Mouse (Mus musculus): ENCODE results near the gene Ilf2. TPM values are rescaled to one million over a fixed set of nuclear protein-coding genes. Genes with fewer than 3 reads are reported as not detected.

Ilf2 gene
- polyA plus RNA-seq, 1 experiment from 2014 or later = 236 TPM

DNA sequence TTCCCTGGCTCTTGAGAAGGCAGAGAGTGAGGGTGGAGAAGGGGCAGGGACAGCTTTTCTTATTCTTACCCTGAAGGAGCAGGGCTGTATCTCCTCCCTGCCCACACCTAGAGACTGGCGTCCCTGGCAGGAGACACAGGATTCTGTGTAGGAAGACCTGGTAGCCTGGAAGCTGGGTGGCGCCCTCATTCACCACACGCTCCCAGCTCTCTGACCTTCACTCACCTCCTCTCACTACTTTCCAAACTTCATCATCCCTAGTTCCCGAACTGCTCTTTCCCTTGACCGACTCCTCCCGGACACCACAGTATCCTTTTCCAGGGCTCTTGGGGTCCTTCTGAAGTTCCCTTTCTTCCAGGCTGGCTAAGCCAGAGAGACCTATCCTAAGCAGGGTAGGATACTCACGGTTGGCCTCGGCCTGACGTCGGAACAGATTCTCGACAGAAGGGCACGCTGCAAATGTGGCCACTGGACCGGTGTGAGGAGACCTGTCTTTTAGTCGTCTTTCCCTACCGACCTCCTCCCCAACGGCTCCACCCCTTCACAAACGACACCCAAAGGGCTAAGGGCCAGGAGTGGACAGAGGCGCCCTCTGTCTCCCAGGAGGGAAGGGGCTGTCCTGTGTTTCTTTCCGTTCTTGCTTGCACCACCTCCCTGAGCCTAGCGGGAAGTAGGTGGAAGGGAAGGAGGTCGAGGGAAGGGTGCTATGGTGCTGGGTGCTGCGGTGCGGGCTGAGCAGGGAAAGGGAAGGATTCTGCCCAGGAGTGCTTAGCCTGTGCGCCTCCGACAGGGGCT, 38.1 kb downstream of the Ilf2 start, which contains the start of the genes S100a1 and S100a13:
TSS of gene S100a1 (minus strand) at position 597 of the 795 bp plus-strand sequence.
TSS of gene S100a13 (plus strand) at position 640 of the 795 bp plus-strand sequence.
- peaks cover 27% of the 10 kb centered on the region for H3K4me1 ChIP-seq
- H3K36me3 ChIP-seq = peaks cover 6% of the 10 kb centered on the region
- no peaks in the 10 kb centered on the region for H3K27me3 ChIP-seq
- H3K4me3 ChIP-seq (replicated peaks) = peak within 1 kb of the TSS; percentile 45
- H3K9ac ChIP-seq = peak within 1 kb of the TSS; percentile 37
- peak within 1 kb of the TSS; percentile 74 for H3K27ac ChIP-seq
- peak within 1 kb of the TSS; percentile 80 for H3K4me2 ChIP-seq
- peak; percentile 57 for ATAC-seq (replicated peaks; ENCODE audit: low FRiP score)
- WGBS = 2% methylated on average over 25 of the region's 25 CpGs
- H3K9me3 ChIP-seq (replicated peaks) = no peaks in the 10 kb centered on the region

DNA sequence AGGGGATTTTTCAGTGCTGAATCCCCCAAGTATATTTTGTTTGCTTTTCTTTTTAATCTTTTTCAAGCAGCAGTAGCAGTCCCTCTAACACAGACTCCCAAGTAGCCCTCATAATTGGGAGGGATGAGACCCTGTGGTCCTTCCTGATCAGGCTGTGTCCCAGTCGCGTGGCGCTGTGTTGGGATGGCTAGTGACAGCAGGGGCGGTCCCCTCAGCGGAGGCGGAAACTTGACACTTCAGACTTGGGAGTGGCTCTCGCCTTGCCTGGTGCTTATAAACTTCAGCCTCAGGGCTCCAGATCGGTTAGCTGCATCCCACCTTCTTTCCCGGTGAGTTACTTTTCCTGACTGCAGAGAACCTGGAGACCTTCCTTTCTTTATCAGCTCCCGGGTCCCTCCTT, 38.8 kb downstream of the Ilf2 start:
- ATAC-seq (replicated peaks; ENCODE audit: low FRiP score) = peak; percentile 87

DNA sequence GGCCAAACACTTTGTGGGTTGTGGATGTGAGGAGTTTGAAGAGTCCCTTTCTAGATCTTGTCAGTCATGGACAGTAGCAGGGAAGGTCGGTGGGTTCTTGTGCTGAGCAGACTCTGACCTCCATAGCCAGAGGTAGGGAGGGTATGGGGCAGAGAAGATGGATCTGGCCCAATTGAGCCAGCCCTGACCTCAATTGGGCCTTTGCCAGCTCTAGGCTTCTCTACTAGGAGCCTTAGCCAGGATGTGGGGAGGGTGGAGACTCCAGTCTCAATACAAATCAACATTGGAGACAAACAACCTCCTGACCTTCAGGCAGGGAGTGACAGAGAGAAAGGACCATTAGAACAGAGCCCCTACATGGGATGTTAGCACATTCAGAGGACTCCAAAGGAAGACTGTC, 39.3 kb downstream of the Ilf2 start:
- peak overlapping the region; percentile 74; the same call in 1 of the 2 replicates for H3K27ac ChIP-seq
- 42% methylated on average over 1 of the region's 1 CpGs for WGBS

More for the DNA sequence above, 38.8 kb downstream of the Ilf2 start:
- H3K4me3 ChIP-seq (replicated peaks) = peak overlapping the region; percentile 45
- H3K27ac ChIP-seq = peak overlapping the region; percentile 74
- no peaks in the 10 kb centered on the region for H3K27me3 ChIP-seq
- H3K36me3 ChIP-seq = peaks cover 6% of the 10 kb centered on the region
- WGBS = 0% methylated on average over 10 of the region's 10 CpGs
- H3K4me2 ChIP-seq = peak overlapping the region; percentile 80
- H3K4me1 ChIP-seq = peaks cover 26% of the 10 kb centered on the region
- peak overlapping the region; percentile 37 for H3K9ac ChIP-seq
- no peaks in the 10 kb centered on the region for H3K9me3 ChIP-seq (replicated peaks)

DNA sequence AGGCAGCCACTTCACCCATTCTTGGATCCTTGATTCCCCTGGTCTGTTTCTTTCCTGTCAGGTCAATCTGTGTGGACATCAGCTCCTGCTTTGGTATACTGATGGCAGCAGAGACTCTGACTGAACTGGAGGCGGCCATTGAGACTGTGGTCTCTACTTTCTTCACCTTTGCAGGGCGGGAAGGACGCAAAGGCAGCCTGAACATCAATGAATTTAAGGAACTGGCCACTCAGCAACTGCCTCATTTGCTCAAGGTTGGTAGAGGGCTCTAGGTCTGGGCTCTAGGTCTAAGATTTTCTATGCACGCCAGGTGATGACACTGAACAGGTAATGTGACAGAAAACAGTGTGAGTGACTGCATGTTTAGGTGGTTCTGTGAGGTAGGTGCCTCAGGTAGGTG, 39.9 kb downstream of the Ilf2 start:
- H3K9ac ChIP-seq = no peak overlapping the region
- no peak overlapping the region for H3K4me3 ChIP-seq (replicated peaks)
- no peaks in the 10 kb centered on the region for H3K27me3 ChIP-seq
- H3K4me2 ChIP-seq = peak overlapping the region; percentile 80; the same call in 1 of the 2 replicates
- H3K27ac ChIP-seq = no peak overlapping the region
- ATAC-seq (replicated peaks; ENCODE audit: low FRiP score) = no peak
- WGBS = 92% methylated on average over 4 of the region's 4 CpGs
- peaks cover 5% of the 10 kb centered on the region for H3K36me3 ChIP-seq
- peaks cover 24% of the 10 kb centered on the region for H3K4me1 ChIP-seq
- no peaks in the 10 kb centered on the region for H3K9me3 ChIP-seq (replicated peaks)

More for the DNA sequence above, 39.3 kb downstream of the Ilf2 start:
- Histone ChIP-seq H3K4me1 (peaks cover 24% of the 10 kb centered on the region), H3K9ac (peak overlapping the region; percentile 37), H3K4me2 (peak overlapping the region; percentile 80), H3K9me3 (replicated peaks) (no peaks in the 10 kb centered on the region), H3K4me3 (replicated peaks) (peak overlapping the region; percentile 45), H3K36me3 (peaks cover 6% of the 10 kb centered on the region), H3K27me3 (no peaks in the 10 kb centered on the region)
- ATAC-seq (replicated peaks; ENCODE audit: low FRiP score) = peak; percentile 32

DNA sequence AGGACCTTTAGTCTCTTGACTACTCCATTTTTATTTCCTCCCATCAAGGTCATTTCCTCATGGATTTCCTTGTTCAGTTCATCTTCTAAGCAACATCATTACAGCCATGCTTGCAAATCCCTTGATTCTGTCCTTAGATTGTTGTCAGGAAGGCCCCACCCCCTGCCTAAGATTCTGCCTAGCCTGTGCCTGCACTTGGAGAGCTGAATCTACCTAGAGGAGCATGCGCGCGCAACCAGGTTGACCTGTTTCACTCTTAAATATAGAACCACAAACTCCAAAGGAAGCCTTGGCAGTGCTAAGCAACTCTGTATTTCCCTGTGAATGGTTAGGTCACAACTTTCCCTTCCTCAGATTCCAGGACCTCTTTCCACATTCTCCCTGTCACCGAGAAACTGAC, 41.8 kb downstream of the Ilf2 start:
- Histone ChIP-seq H3K27me3 (no peaks in the 10 kb centered on the region), H3K4me3 (replicated peaks) (no peak overlapping the region), H3K9ac (no peak overlapping the region), H3K4me1 (peaks cover 24% of the 10 kb centered on the region), H3K9me3 (replicated peaks) (no peaks in the 10 kb centered on the region), H3K36me3 (no peaks in the 10 kb centered on the region), H3K4me2 (no peak overlapping the region), H3K27ac (no peak overlapping the region)
- 82% methylated on average over 4 of the region's 4 CpGs for WGBS
- ATAC-seq (replicated peaks; ENCODE audit: low FRiP score) = no peak

DNA sequence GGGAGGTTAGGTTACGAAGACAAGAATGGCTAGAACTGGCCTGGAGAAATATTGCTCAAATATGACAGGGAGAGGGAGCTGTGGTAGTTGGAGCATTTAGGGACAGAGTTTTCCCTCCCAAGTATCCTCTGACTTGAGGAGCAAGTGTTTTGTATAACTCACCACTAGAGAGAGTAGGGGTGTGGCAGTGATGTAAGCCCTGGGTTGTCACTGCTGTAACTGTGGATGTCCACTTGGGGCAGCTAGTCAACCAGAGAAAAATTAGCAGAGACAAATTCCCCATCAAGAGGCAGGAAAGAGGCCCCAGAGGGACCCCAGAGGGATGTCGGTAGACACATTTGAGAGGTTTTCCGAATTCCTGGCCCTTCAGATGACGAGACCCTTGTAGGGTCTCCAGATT, 49.5 kb downstream of the Ilf2 start:
- Histone ChIP-seq H3K4me2 (no peak overlapping the region), H3K36me3 (no peaks in the 10 kb centered on the region), H3K27me3 (no peaks in the 10 kb centered on the region), H3K4me3 (replicated peaks) (no peak overlapping the region), H3K9me3 (replicated peaks) (no peaks in the 10 kb centered on the region), H3K4me1 (peaks cover 11% of the 10 kb centered on the region; the same call in 1 of the 2 replicates), H3K9ac (no peak overlapping the region), H3K27ac (no peak overlapping the region)
- 65% methylated on average over 4 of the region's 4 CpGs for WGBS
- ATAC-seq (replicated peaks; ENCODE audit: low FRiP score) = 0 out of 2 replicates have a peak, but pooled peaks have one; percentile 30

DNA sequence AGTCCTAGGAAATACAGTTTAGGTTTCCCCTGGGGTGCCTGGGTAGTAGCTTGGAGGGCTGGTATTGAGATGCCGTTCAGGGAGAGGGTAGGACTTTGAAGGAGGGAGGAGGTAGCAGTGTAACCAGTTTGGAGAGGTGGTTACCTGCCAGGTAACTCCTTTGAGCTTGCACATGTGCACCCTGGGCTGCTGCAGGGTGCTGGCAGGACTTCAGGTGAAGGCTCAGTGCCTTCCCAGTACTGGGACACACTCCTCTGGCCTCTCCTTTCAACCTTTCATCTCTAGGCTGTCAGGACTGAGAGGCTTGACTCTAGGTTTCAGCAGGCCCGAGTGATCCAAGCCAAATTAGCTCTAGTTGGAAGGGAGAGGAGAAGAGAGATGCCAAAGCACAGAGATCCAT, 50.1 kb downstream of the Ilf2 start:
- H3K4me1 ChIP-seq = peaks cover 11% of the 10 kb centered on the region; the same call in 1 of the 2 replicates
- H3K4me3 ChIP-seq (replicated peaks) = no peak overlapping the region
- 0 out of 2 replicates have a peak overlapping the region, but pooled peaks have one; percentile 2 for H3K27ac ChIP-seq
- no peak overlapping the region for H3K9ac ChIP-seq
- no peaks in the 10 kb centered on the region for H3K27me3 ChIP-seq
- ATAC-seq (replicated peaks; ENCODE audit: low FRiP score) = no peak
- no peak overlapping the region for H3K4me2 ChIP-seq
- no peaks in the 10 kb centered on the region for H3K36me3 ChIP-seq
- WGBS = 66% methylated on average over 2 of the region's 2 CpGs
- H3K9me3 ChIP-seq (replicated peaks) = no peaks in the 10 kb centered on the region

DNA sequence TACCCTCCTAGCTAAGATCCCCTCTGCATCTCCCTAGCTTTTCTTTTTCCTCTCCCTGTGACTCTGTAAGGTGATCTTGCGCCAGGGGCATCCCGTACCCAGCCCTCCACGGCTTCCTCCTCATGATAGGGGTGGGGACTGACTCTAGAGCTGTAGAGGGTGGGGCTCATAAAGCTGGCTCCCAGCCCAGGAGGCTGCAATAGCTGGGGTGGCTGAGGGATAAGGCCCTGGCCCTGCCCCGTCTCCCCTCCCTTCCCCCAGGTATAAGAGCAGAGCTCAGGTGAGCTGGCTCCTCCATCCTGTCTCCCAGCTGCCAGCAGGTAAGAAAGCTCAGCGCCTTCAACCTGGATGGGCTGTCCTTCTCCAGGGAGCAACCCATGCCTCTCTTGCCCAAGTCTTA, 50.7 kb downstream of the Ilf2 start, which contains the start of gene S100a14:
TSS of gene S100a14 (plus strand) at position 277 of the 400 bp plus-strand sequence.
- Histone ChIP-seq H3K27ac (0 out of 2 replicates have a peak within 1 kb of the TSS, but pooled peaks have one; percentile 2), H3K4me1 (peaks cover 11% of the 10 kb centered on the region; the same call in 1 of the 2 replicates), H3K9me3 (replicated peaks) (no peaks in the 10 kb centered on the region), H3K36me3 (no peaks in the 10 kb centered on the region), H3K4me2 (no peak within 1 kb of the TSS), H3K4me3 (replicated peaks) (no peak within 1 kb of the TSS), H3K9ac (no peak within 1 kb of the TSS), H3K27me3 (no peaks in the 10 kb centered on the region)
- WGBS = 57% methylated on average over 5 of the region's 5 CpGs
- peak; percentile 69; the same call in 1 of the 2 replicates for ATAC-seq (replicated peaks; ENCODE audit: low FRiP score)

DNA sequence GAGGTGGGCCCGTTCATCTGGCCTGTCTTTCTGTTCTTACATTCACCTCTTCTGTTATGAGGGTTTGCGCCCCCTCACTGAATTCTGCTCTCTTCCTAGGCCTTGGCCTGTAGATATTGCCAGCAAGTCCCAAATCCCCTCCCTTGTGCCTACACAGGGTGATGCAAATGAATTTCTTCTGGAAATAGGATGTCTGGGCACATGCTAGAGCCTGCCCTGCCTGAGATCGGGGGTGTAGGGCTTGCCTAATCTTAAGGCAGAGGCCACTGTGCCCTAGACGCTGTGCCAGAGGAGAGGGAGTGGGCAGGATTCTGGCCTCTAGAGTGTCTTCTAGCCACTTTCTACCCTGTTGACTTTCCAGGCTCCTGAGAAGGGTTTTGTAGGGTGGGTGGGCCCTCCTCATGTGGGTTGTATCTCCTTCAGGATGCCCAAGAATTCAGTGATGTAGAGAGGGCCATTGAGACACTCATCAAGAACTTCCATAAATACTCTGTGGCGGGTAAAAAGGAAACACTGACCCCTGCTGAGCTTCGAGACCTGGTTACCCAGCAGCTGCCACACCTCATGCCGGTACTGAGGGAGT, 51.5 kb downstream of the Ilf2 start:
- WGBS = 89% methylated on average over 7 of the region's 7 CpGs
- no peaks in the 10 kb centered on the region for H3K9me3 ChIP-seq (replicated peaks)
- H3K27ac ChIP-seq = no peak overlapping the region
- ATAC-seq (replicated peaks; ENCODE audit: low FRiP score) = no peak
- no peak overlapping the region for H3K9ac ChIP-seq
- peaks cover 11% of the 10 kb centered on the region; the same call in 1 of the 2 replicates for H3K4me1 ChIP-seq
- no peak overlapping the region for H3K4me2 ChIP-seq
- H3K36me3 ChIP-seq = no peaks in the 10 kb centered on the region
- no peak overlapping the region for H3K4me3 ChIP-seq (replicated peaks)
- H3K27me3 ChIP-seq = no peaks in the 10 kb centered on the region

DNA sequence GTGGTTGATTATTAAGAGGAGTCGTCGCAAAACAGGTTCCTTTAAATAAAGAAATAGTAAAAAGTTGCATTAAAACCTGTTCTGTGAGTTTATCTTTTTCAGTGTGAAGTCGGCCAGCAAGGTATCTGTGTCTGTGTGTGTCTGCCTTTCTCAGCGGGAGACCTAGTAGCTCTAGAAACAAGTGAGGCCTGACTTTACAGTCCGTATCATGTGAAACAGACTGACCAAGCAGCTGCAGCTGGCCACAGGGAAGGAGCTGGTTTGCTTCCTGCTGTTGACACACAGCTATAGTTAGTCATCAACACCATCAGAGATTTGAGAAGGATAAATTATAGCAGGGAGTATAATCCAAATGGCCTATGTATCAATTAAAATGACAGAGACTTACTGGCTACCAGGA, 55.8 kb downstream of the Ilf2 start:
- Histone ChIP-seq H3K4me1 (peaks cover 5% of the 10 kb centered on the region), H3K36me3 (no peaks in the 10 kb centered on the region), H3K9me3 (replicated peaks) (no peaks in the 10 kb centered on the region), H3K27ac (no peak overlapping the region), H3K27me3 (no peaks in the 10 kb centered on the region), H3K9ac (no peak overlapping the region), H3K4me3 (replicated peaks) (no peak overlapping the region), H3K4me2 (no peak overlapping the region)
- ATAC-seq (replicated peaks; ENCODE audit: low FRiP score) = no peak
- WGBS = 62% methylated on average over 5 of the region's 5 CpGs

DNA sequence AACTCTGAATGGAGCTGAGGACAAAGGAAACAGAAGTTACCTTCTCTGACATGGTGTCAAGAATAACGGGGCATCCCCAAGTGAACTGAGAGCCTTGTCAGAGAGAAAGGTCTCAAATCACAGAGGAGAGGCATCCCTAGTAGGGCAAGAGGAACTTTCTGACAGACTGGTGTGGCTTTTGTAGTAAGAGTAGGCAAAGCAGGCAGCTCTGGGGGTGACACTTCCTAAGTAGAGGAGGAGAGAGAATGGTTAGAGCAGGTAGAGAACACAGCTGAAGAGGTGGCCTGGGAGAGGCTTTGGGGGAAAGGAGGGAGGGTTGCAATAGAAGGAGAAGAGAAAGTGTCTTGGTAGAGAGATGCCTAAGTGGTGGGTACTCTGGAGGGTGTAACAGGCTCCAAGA, 59.5 kb downstream of the Ilf2 start:
- Histone ChIP-seq H3K4me2 (no peak overlapping the region), H3K9me3 (replicated peaks) (no peaks in the 10 kb centered on the region), H3K27me3 (no peaks in the 10 kb centered on the region), H3K36me3 (no peaks in the 10 kb centered on the region), H3K4me3 (replicated peaks) (no peak overlapping the region), H3K9ac (no peak overlapping the region), H3K4me1 (peaks cover 28% of the 10 kb centered on the region), H3K27ac (no peak overlapping the region)
- 67% methylated on average over 1 of the region's 1 CpGs for WGBS
- no peak for ATAC-seq (replicated peaks; ENCODE audit: low FRiP score)

Measured in kidney, embryonic 15.5 days (tissue).